Mouse (Mus musculus): ENCODE data around the gene Ank3.

Ank3 gene

GRCm38 (mm10) chr10:69946271-69946670 lies 547.7 kb downstream of the Ank3 start:
- DNase-seq = no peak

- no peak for DNase-seq
These were observed 548.5 kb downstream of the Ank3 start for GRCm38 (mm10) chr10:69947093-69947492.

- DNase-seq = no peak
These were observed 551.8 kb downstream of the Ank3 start for GRCm38 (mm10) chr10:69950236-69950918.

- no peak for DNase-seq
These were observed 552.3 kb downstream of the Ank3 start for GRCm38 (mm10) chr10:69950919-69951236.

GRCm38 (mm10) chr10:69951426-69951825 lies 552.9 kb downstream of the Ank3 start:
- no peak for DNase-seq

- no peak for DNase-seq
These were observed 553.7 kb downstream of the Ank3 start for GRCm38 (mm10) chr10:69952316-69952715.

GRCm38 (mm10) chr10:69954657-69955267 lies 556.2 kb downstream of the Ank3 start:
- DNase-seq = no peak

GRCm38 (mm10) chr10:69962226-69962625 lies 563.7 kb downstream of the Ank3 start:
- no peak for DNase-seq

- no peak for DNase-seq
These were observed 564.4 kb downstream of the Ank3 start for GRCm38 (mm10) chr10:69962976-69963375.

GRCm38 (mm10) chr10:69964611-69965010 lies 566.0 kb downstream of the Ank3 start:
- DNase-seq = peak; percentile 30

GRCm38 (mm10) chr10:69965085-69965484 lies 566.5 kb downstream of the Ank3 start:
- DNase-seq = no peak

GRCm38 (mm10) chr10:69967994-69968393 lies 569.4 kb downstream of the Ank3 start:
- DNase-seq = no peak

- DNase-seq = no peak
These were observed 581.1 kb downstream of the Ank3 start for GRCm38 (mm10) chr10:69979636-69980035.

- DNase-seq = no peak
These were observed 583.0 kb downstream of the Ank3 start for GRCm38 (mm10) chr10:69981386-69982097.

- no peak for DNase-seq
These were observed 584.1 kb downstream of the Ank3 start for GRCm38 (mm10) chr10:69982701-69983100.

- no peak for DNase-seq
These were observed 588.9 kb downstream of the Ank3 start for GRCm38 (mm10) chr10:69987496-69987895.

GRCm38 (mm10) chr10:69997082-69997481 lies 598.5 kb downstream of the Ank3 start:
- no peak for DNase-seq

- DNase-seq = peak; percentile 11
These were observed 605.5 kb downstream of the Ank3 start for GRCm38 (mm10) chr10:70004058-70004457.

- DNase-seq = no peak
These were observed 606.3 kb downstream of the Ank3 start for GRCm38 (mm10) chr10:70004831-70005230.

- DNase-seq = no peak
These were observed 607.8 kb downstream of the Ank3 start for GRCm38 (mm10) chr10:70006380-70006779.

- DNase-seq = no peak
These were observed 613.2 kb downstream of the Ank3 start for GRCm38 (mm10) chr10:70011738-70012137.

GRCm38 (mm10) chr10:70013931-70014330 lies 615.4 kb downstream of the Ank3 start:
- no peak for DNase-seq

GRCm38 (mm10) chr10:70015201-70015600 lies 616.6 kb downstream of the Ank3 start:
- no peak for DNase-seq

- no peak for DNase-seq
These were observed 620.1 kb downstream of the Ank3 start for GRCm38 (mm10) chr10:70018691-70019090.

Measured in thymus, postnatal 4 days (tissue).